Mouse (Mus musculus): Measurements from ENCODE around the gene Hoxb8. TPM values are rescaled to one million over a fixed set of nuclear protein-coding genes. Genes with fewer than 3 reads are reported as not detected.

Gene Hoxb8
- polyA plus RNA-seq, 1 experiment from 2014 or later, result 27.9 TPM

DNA sequence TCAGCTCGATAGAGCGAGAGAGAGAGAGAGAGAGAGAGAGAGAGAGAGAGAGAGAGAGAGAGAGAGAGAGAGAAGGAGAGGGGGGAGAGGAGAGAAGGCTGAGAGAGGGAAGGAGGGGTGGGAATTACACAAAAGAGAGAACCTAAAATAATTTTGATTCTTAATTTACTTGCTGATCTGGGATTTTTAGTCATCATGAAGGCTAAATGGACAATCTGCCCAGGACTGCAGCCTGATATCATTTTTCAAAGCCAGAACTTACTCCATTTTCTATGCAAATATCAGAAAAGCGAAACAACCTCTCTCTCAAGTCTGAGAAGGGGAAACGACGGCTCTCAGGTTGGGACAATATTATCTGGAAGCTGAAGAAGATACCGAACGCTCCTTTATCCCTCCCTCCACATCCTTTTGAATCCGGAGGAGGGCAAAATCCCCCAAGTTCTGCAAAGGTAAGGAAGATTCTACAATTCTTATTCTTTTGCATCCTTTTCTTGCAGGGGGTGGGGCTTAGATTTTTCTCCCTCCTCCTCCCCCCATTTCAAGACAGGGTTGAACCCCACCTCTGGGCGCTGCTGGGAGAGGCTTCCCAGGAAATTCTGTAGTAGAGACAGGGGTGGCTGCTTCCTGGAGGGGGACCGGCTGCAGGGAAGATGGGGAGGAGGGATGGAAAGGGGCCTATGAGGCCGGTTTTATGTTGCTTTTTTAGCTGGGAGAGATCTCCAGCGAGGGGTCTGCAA lies 11.0 kb downstream of the Hoxb8 start:
- ATAC-seq (ENCODE audit: insufficient read depth, low FRiP score, low TSS enrichment) (no peak), DNase-seq (ENCODE audit: low spot score) (no peak)
- Histone ChIP-seq H3K9ac (ENCODE audit: low read length) (peak overlapping the region; percentile 100), H3K9me3 (ENCODE audit: control insufficient read depth, low read length) (no peaks in the 10 kb centered on the region), H3K4me3 (ENCODE audit: low read depth, low read length) (peak overlapping the region; percentile 96), H3K4me2 (ENCODE audit: low read depth) (peak overlapping the region; percentile 100), H3K36me3 (ENCODE audit: control insufficient read depth, insufficient read depth, low read length) (no peaks in the 10 kb centered on the region), H3K27me3 (ENCODE audit: control insufficient read depth, insufficient read depth, low read length) (no peaks in the 10 kb centered on the region), H3K4me1 (ENCODE audit: control insufficient read depth, insufficient read depth, low read length) (peaks cover 20% of the 10 kb centered on the region), H3K27ac (ENCODE audit: low read depth, low read length) (peak overlapping the region; percentile 100)
- 2% methylated on average over 12 of the region's 12 CpGs for WGBS

GRCm38 (mm10) chr11:96293302-96293921 lies 11.7 kb downstream of the Hoxb8 start:
- ATAC-seq (ENCODE audit: insufficient read depth, low FRiP score, low TSS enrichment), result no peak
- H3K9ac ChIP-seq (ENCODE audit: low read length), result peak overlapping the region; percentile 100
- WGBS, result under 1% methylated on average over 22 of the region's 22 CpGs
- H3K4me2 ChIP-seq (ENCODE audit: low read depth), result peak overlapping the region; percentile 100
- peak overlapping the region; percentile 100 for H3K27ac ChIP-seq (ENCODE audit: low read depth, low read length)
- no peak for DNase-seq (ENCODE audit: low spot score)
- H3K36me3 ChIP-seq (ENCODE audit: control insufficient read depth, insufficient read depth, low read length), result no peaks in the 10 kb centered on the region
- H3K27me3 ChIP-seq (ENCODE audit: control insufficient read depth, insufficient read depth, low read length), result no peaks in the 10 kb centered on the region
- peaks cover 18% of the 10 kb centered on the region for H3K4me1 ChIP-seq (ENCODE audit: control insufficient read depth, insufficient read depth, low read length)
- peak overlapping the region; percentile 96 for H3K4me3 ChIP-seq (ENCODE audit: low read depth, low read length)
- no peaks in the 10 kb centered on the region for H3K9me3 ChIP-seq (ENCODE audit: control insufficient read depth, low read length)

GRCm38 (mm10) chr11:96294245-96295091 lies 12.8 kb downstream of the Hoxb8 start:
- peak; percentile 91 for DNase-seq (ENCODE audit: low spot score)
- H3K9ac ChIP-seq (ENCODE audit: low read length), result peak overlapping the region; percentile 100
- WGBS, result under 1% methylated on average over 32 of the region's 32 CpGs
- H3K9me3 ChIP-seq (ENCODE audit: control insufficient read depth, low read length), result no peaks in the 10 kb centered on the region
- H3K4me1 ChIP-seq (ENCODE audit: control insufficient read depth, insufficient read depth, low read length), result peaks cover 13% of the 10 kb centered on the region
- peak overlapping the region; percentile 100 for H3K4me2 ChIP-seq (ENCODE audit: low read depth)
- H3K36me3 ChIP-seq (ENCODE audit: control insufficient read depth, insufficient read depth, low read length), result no peaks in the 10 kb centered on the region
- H3K27me3 ChIP-seq (ENCODE audit: control insufficient read depth, insufficient read depth, low read length), result no peaks in the 10 kb centered on the region
- 0 out of 2 replicates have a peak, but pooled peaks have one; percentile 11 for ATAC-seq (ENCODE audit: insufficient read depth, low FRiP score, low TSS enrichment)
- H3K4me3 ChIP-seq (ENCODE audit: low read depth, low read length), result peak overlapping the region; percentile 96
- H3K27ac ChIP-seq (ENCODE audit: low read depth, low read length), result peak overlapping the region; percentile 100

DNA sequence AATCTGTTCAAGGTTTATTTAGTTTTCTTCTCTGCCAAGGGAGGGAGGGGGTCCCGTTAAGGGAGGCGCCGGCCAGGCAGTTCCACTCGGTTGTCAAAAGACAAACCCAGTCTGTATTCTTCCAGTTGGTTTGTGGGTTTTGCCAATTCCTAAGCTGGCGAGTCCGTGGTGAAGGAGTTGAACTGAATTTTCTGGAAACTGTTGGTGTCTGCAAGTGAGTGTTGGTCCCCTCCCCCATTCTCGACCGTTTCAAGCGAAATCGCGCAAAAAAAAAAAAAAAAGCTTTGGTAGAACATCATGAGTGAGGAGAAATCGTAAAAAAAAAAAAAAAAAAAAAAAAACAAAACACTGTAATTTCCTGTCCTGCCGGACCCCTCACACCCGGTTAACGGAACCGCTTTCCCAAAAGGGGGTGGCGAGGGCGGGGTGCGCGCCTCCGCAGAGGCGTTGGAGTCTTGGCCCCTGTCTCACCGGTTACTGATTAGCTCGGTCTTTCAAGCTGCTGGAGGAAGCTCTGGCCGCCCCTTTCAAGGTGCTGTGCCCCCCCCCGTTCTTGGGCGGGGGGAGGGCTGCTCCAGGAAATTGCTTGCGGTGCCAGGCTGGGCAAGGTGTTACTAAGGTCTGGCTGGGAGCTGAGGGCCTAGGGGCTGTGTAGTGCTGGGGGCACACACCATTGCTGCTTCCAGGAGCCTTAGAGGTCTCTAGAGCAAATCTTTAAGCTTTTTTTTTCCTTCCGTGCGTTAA lies 13.6 kb downstream of the Hoxb8 start:
- ATAC-seq (ENCODE audit: insufficient read depth, low FRiP score, low TSS enrichment) (no peak), DNase-seq (ENCODE audit: low spot score) (no peak)
- Histone ChIP-seq H3K9me3 (ENCODE audit: control insufficient read depth, low read length) (no peaks in the 10 kb centered on the region), H3K4me2 (ENCODE audit: low read depth) (peak overlapping the region; percentile 100), H3K9ac (ENCODE audit: low read length) (peak overlapping the region; percentile 100), H3K36me3 (ENCODE audit: control insufficient read depth, insufficient read depth, low read length) (no peaks in the 10 kb centered on the region), H3K4me1 (ENCODE audit: control insufficient read depth, insufficient read depth, low read length) (peaks cover 17% of the 10 kb centered on the region), H3K27ac (ENCODE audit: low read depth, low read length) (peak overlapping the region; percentile 100), H3K4me3 (ENCODE audit: low read depth, low read length) (peak overlapping the region; percentile 96), H3K27me3 (ENCODE audit: control insufficient read depth, insufficient read depth, low read length) (0 out of 2 replicates have a peak, but pooled peaks cover 2% of the 10 kb centered on the region)
- under 1% methylated on average over 30 of the region's 30 CpGs for WGBS

DNA sequence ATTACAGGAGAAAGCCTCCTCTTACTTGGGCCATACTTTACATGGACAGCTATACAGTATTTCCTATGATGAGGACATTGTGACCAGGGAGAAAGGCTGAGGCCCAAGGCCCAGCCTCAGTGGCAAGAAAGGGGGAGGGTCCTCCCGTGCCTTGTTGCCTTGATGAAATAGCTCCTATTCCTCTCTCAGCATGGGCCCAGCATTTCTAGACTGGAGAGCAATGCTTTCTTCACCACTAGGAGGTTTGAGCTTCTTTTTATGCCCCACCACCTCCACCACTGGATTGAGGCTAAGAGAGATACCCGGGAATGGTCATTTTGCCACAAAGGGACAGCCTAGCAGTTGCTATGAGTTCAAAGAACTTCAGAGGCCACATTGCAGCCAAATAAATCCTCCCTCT lies 15.3 kb downstream of the Hoxb8 start:
- peak overlapping the region; percentile 100 for H3K27ac ChIP-seq (ENCODE audit: low read depth, low read length)
- H3K4me1 ChIP-seq (ENCODE audit: control insufficient read depth, insufficient read depth, low read length), result peaks cover 20% of the 10 kb centered on the region
- H3K27me3 ChIP-seq (ENCODE audit: control insufficient read depth, insufficient read depth, low read length), result 0 out of 2 replicates have a peak, but pooled peaks cover 2% of the 10 kb centered on the region
- H3K36me3 ChIP-seq (ENCODE audit: control insufficient read depth, insufficient read depth, low read length), result no peaks in the 10 kb centered on the region
- WGBS, result 3% methylated on average over 2 of the region's 2 CpGs
- H3K9me3 ChIP-seq (ENCODE audit: control insufficient read depth, low read length), result no peaks in the 10 kb centered on the region
- peak overlapping the region; percentile 100 for H3K4me2 ChIP-seq (ENCODE audit: low read depth)
- no peak for ATAC-seq (ENCODE audit: insufficient read depth, low FRiP score, low TSS enrichment)
- H3K9ac ChIP-seq (ENCODE audit: low read length), result peak overlapping the region; percentile 100
- DNase-seq (ENCODE audit: low spot score), result no peak
- peak overlapping the region; percentile 96 for H3K4me3 ChIP-seq (ENCODE audit: low read depth, low read length)

GRCm38 (mm10) chr11:96297428-96297827 lies 15.7 kb downstream of the Hoxb8 start:
- Histone ChIP-seq H3K9me3 (ENCODE audit: control insufficient read depth, low read length) (no peaks in the 10 kb centered on the region), H3K27me3 (ENCODE audit: control insufficient read depth, insufficient read depth, low read length) (0 out of 2 replicates have a peak, but pooled peaks cover 2% of the 10 kb centered on the region), H3K4me3 (ENCODE audit: low read depth, low read length) (peak overlapping the region; percentile 96), H3K4me1 (ENCODE audit: control insufficient read depth, insufficient read depth, low read length) (peaks cover 20% of the 10 kb centered on the region), H3K9ac (ENCODE audit: low read length) (peak overlapping the region; percentile 100), H3K4me2 (ENCODE audit: low read depth) (peak overlapping the region; percentile 100), H3K36me3 (ENCODE audit: control insufficient read depth, insufficient read depth, low read length) (no peaks in the 10 kb centered on the region), H3K27ac (ENCODE audit: low read depth, low read length) (peak overlapping the region; percentile 100)
- DNase-seq (ENCODE audit: low spot score) (no peak), ATAC-seq (ENCODE audit: insufficient read depth, low FRiP score, low TSS enrichment) (no peak)
- 8% methylated on average over 3 of the region's 3 CpGs for WGBS

GRCm38 (mm10) chr11:96297968-96298635 lies 16.4 kb downstream of the Hoxb8 start:
- Histone ChIP-seq H3K27me3 (ENCODE audit: control insufficient read depth, insufficient read depth, low read length) (0 out of 2 replicates have a peak, but pooled peaks cover 2% of the 10 kb centered on the region), H3K9ac (ENCODE audit: low read length) (peak overlapping the region; percentile 100), H3K4me1 (ENCODE audit: control insufficient read depth, insufficient read depth, low read length) (peaks cover 20% of the 10 kb centered on the region), H3K9me3 (ENCODE audit: control insufficient read depth, low read length) (no peaks in the 10 kb centered on the region), H3K27ac (ENCODE audit: low read depth, low read length) (peak overlapping the region; percentile 100), H3K4me2 (ENCODE audit: low read depth) (peak overlapping the region; percentile 100), H3K36me3 (ENCODE audit: control insufficient read depth, insufficient read depth, low read length) (no peaks in the 10 kb centered on the region), H3K4me3 (ENCODE audit: low read depth, low read length) (peak overlapping the region; percentile 96)
- DNase-seq (ENCODE audit: low spot score) (no peak), ATAC-seq (ENCODE audit: insufficient read depth, low FRiP score, low TSS enrichment) (no peak)
- WGBS, result 4% methylated on average over 11 of the region's 11 CpGs

All from neural tube, embryonic 11.5 days (tissue).